Mouse (Mus musculus): ENCODE measurements around the gene Trhr2.

DNA sequence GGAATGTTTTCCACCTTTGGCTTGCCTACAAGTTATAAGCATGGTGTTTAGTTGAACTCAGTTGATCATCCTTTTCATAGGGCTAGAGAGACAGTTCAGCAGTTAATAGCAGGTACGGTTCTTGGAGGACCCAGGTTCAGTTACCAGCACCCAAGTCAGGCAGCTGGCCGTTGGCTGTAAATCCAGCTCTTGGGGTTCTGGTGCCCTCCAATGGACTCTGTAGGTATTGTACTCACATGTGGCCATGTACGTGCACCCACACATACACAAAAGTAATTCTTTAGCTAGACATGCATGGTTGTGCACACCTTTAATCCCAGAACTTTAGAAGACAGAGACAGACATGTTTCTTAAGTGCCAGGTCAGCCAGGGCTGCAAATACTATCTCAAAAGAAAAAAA, 28.8 kb upstream of the Trhr2 start:
- TF ChIP-seq CTCF (IDR thresholded peaks at IDR 0.05; ENCODE audit: control insufficient read depth, insufficient read depth, insufficient replicate concordance, low read depth, low read length), result no peak
- TF ChIP-seq POLR2A (IDR thresholded peaks at IDR 0.05; ENCODE audit: control insufficient read depth, low read depth, low read length), result no peak
